ENCODE assay signal across 8 mouse cellular contexts in the genomic region with DNA sequence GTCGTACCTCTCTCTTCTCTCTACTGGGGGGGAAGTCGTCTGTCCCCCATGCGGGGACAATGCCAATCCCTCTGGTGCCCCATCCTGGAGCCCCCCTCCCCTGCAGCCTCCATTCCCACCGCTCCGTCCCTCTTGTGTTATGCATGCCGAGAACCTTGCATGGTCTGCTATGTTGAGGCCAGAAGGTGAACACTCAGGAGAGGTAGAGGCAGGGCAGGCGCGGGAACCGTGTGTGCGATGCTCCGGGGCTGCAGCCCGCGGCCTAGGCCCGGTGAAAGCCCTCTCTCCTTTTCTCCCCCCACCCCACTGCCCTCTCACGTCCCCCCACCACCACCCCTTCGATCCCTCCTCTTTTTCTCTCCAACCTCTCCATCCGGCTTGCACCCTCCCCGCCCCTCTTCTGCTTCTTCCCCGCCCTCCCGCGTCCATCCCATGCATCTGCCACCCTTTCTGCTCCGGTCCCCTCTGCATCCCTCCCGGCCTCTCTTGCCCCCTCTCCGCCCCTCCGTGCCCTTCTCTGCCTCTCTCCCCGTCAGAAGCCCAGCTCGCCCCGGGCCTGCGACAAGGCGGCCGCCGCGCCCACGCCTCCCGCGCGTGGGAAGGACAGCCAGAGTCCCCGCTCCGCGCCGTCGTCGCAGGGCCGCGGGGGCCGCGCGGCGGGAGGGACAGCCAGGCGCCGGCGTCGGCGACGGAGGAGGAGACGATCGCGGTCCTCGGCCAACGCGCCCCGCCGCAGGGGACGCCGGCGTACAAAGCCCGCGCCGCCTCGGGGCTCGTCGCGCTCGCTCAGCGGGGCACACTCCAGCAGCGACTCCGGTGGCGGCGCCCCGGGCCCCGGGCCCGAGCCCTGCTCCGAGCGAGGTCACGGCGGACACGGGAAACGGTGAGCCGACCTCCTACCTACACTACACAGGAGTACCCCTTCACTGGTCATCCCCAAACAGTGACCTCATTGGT. TPM values are rescaled to one million over a fixed set of nuclear protein-coding genes. Genes with fewer than 3 reads are reported as not detected.
DNase-seq lines count a peak whose midpoint lies in the region; ATAC-seq lines count a peak whose summit lies in the region.

No protein-coding gene starts in this region.

- H3K4me2 ChIP-seq in forebrain, embryonic 15.5 days (replicated peaks), result peak overlapping the region; percentile 91
- peak overlapping the region; percentile 90 for H3K4me2 ChIP-seq in limb, embryonic 12.5 days

- WGBS in forebrain, embryonic 15.5 days, result under 1% methylated on average over 86 of the region's 89 CpGs
- under 1% methylated on average over 86 of the region's 89 CpGs for WGBS in limb, embryonic 12.5 days

- peaks cover 43% of the 10 kb centered on the region for H3K27me3 ChIP-seq in forebrain, embryonic 15.5 days
- peaks cover 95% of the 10 kb centered on the region for H3K27me3 ChIP-seq in limb, embryonic 12.5 days

- H3K9ac ChIP-seq in forebrain, embryonic 15.5 days (replicated peaks), result peak overlapping the region; percentile 49
- peak overlapping the region; percentile 67 for H3K9ac ChIP-seq in limb, embryonic 12.5 days (replicated peaks)

- peaks cover 17% of the 10 kb centered on the region for H3K4me1 ChIP-seq in forebrain, embryonic 15.5 days
- peaks cover 19% of the 10 kb centered on the region for H3K4me1 ChIP-seq in limb, embryonic 12.5 days (replicated peaks)

- peak overlapping the region; percentile 49 for H3K4me3 ChIP-seq in forebrain, embryonic 15.5 days
- peak overlapping the region; percentile 51 for H3K4me3 ChIP-seq in limb, embryonic 12.5 days (replicated peaks)

- no peak overlapping the region for H3K27ac ChIP-seq in forebrain, embryonic 15.5 days (replicated peaks)
- no peak overlapping the region for H3K27ac ChIP-seq in limb, embryonic 12.5 days

- DNase-seq in left cerebral cortex, adult 18-20 months (ENCODE audit: low spot score in 2 of 2), result peak; percentile 51 to 74
- DNase-seq in left cerebral cortex, adult 8-10 months (ENCODE audit: low spot score in 2 of 2), result no peak
- DNase-seq in embryo, embryonic 11 days, result peak; percentile 58
- peak; percentile 43 for DNase-seq in retina, embryonic 14.5 days (ENCODE audit: low spot score)
- DNase-seq in urinary bladder, postnatal 14 days (ENCODE audit: low spot score), result no peak

- H3K9me3 ChIP-seq in forebrain, embryonic 15.5 days, result no peaks in the 10 kb centered on the region
- H3K9me3 ChIP-seq in limb, embryonic 12.5 days, result no peaks in the 10 kb centered on the region

- H3K36me3 ChIP-seq in forebrain, embryonic 15.5 days, result no peaks in the 10 kb centered on the region
- H3K36me3 ChIP-seq in limb, embryonic 12.5 days, result no peaks in the 10 kb centered on the region

- ATAC-seq in forebrain, embryonic 15.5 days (replicated peaks), result peak; percentile 72; the same call in 1 of the 2 replicates
- no peak for ATAC-seq in limb, embryonic 12.5 days (ENCODE audit: insufficient number of reproducible peaks, insufficient read depth, low FRiP score, low TSS enrichment, low read depth)
- ATAC-seq in granulocyte monocyte progenitor cell, adult 5-6 weeks (replicated peaks; ENCODE audit: poor library complexity, severe bottlenecking), result no peak

RNA-seq across cellular contexts. Expression of gene Hspb1, which starts 19.8 kb away (rescaled TPM):
- total RNA-seq in left cerebral cortex, adult 18-20 months (2021), result 10 to 100 TPM; 16.5 to 31.4 TPM
- 10 to 100 TPM; 10.9 to 20.6 (median 14.7) TPM for total RNA-seq in left cerebral cortex, adult 8-10 months (2022)
- polyA plus RNA-seq in forebrain, embryonic 15.5 days (2015; fragmentation: Nextera tagmentation; extraction: Ambion mirVana), result 6.2 and 6.5 TPM in 2 replicates
- 59.6 and 66.8 TPM in 2 replicates for polyA plus RNA-seq in limb, embryonic 12.5 days (2016; fragmentation: Nextera tagmentation; extraction: Ambion mirVana)
- total RNA-seq in granulocyte monocyte progenitor cell, adult 5-6 weeks (2014; fragmentation: Nextera tagmentation), result not detected in 2 replicates
- total RNA-seq in granulocyte monocyte progenitor cell, adult 5-6 weeks (2017), result not detected in 2 replicates

Comparison
In these comparisons a context has a peak if more than half of its experiments do, and no peak if none do; other contexts are left out.
1. DNase-seq: peak in left cerebral cortex, adult 18-20 months (2 of 2), embryo, embryonic 11 days (single experiment) and retina, embryonic 14.5 days (single experiment); none in left cerebral cortex, adult 8-10 months (0 of 2) and urinary bladder, postnatal 14 days (single experiment).
2. RNA of gene Hspb1, which starts 19.8 kb away (total RNA-seq): 16.5 to 31.4 TPM in left cerebral cortex, adult 18-20 months and 10.9 to 20.6 TPM in left cerebral cortex, adult 8-10 months; not detected in granulocyte monocyte progenitor cell, adult 5-6 weeks; every median in the first group is over 10 times any median in the second.